Mouse (Mus musculus): ENCODE measurements around the gene Cops7a.

Cops7a gene

DNA sequence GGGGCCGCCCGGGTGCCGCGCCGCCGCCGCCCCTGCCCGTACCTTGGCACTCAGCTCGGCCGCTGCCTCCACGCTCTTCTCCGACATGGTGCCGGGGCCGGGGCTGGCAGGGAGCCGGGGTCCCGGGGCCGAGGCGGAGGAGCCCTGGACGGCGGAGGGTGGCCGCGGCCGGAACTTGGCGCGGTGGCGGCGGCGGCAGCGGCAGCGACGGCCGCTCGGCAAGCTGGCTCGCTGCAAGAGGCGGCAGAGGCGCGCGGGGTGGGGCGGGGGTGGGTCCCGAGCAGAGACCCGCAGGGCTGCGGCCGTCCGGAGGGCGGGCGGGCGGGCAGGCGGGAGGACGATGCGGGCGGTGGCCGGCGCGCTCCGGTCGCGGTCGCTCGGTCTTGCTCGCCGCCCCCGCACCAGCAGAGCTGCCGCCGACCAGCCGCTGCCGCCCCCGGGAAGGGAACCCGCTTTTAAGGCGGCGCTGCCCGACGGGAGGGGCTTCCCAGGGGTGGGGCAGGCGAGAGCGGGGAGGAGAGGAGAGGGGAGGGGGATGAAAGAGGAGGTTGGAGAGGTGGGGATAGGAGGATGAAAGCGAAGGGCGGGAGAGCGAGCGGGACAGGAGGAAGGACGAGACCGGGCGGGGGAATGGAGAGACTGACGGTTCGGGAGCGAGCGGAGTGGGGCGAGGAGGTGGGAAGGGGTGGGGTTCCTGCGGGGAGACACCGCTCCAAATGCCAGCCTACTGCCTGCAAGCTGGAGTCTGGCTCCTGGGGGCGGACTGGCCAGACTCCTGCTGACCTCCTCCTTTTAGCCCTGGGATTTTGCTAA lies 47.6 kb downstream of the Cops7a start:
- peak; percentile 97 for DNase-seq

DNA sequence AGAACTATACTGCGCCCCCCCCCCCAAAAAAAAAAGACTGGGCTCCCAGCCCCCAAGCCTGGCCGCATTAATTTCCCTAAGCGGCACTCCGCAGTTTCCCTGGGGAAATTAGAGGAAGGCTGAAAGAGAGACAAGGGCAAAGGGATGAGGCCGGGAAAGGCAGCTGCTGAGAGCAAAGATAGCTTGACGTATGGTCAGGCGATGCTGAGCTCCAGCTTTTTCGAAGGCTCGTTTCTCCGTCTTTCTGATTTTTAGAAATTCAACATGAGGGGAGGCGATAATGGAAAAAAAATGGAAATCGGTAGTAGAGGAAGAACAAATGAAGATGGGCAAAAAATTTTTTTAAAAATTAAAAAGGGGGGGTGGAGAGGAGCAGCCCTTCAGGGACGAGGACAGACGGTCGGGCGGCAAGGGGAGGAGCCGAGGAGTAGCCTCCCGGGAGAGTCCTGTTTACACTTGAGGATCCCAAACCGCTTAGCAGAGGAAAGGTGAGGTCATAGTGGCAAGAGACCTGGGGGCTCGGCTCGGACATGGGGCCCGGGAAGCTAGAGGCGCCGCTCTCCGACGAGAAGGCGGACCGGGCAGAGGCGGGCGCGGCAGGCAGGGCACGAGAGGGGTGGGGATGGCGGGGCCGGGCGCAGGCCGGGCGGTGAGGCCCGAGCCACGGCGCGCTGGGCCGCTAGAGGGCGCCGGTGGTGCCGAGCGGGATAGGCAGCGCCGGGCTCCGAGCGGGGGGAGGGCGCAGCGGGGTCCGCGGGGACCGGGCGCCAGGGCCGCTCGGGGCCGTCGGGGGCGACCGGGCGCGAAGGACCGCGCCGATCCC lies 48.4 kb downstream of the Cops7a start:
- peak; percentile 89 for DNase-seq

DNA sequence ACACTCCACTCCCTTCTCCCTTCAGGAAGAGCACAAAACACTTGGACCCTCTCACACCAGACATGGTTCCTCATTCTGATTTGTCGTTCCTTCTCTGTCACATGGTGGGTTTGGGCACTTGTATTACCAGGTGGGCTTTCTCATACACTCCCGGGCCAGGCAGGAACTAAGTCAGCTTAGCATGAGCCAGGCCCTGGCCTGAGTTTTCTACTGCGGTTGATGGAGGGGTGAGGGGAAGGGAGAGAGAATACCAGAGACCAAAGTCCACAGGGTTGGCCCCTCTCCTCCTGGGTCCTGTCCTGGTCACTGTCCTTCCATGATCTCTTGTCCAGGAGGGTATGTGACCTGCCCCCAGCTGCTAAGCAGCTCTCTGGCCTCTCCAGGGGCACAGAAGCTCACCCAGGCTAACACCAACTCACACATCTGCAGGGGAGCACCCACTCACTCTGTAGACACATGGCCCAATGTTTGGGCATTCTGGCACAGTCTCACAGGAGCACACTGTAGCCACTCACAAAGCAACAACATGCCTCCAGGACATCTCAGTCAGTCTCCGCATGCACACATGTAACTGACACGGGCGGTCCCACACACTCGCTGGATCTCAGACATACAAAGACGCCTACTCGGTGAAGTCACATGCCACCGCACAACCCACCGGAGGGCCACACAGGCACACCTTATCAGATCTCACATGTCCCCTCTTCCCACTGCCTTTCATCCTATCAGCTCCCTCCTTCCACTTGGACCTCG lies 49.2 kb downstream of the Cops7a start:
- DNase-seq = peak; percentile 54

DNA sequence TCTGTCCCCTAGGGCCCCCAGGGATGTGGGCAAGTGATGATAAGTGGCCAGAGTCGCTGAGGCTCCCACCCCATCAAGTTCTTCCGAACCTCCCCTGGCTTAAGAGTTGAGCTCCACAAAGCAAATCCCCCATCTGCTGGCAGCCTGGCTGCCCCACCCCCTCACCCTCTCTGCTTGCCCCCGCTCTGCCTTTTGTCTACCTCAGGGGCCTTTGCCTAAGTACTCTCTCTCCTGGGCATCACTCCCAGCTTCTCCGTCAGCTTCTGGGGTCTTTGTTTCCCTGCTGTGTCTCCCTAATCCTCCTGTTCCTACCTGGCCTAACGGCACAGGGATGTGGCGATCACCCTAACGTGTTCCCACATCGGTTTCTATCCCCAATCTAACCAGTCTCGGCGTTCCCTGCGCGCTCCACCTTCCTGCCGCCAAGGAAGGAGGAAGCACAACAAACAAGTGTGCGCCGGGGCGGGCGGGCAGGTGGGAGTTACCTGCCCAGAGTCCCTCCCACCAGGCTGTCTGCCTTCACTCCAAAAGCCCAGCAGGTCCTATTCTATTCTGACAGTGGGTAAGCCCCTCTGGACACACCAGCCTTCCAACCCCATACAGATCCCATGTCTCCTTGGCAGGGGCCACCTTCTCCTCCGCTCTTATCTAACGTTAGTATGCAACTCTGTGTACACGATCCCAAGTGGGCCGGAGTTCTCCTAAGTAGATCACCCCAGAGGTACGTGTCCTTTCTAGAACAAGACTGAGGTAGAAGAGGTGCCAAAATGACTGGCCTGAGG lies 50.0 kb downstream of the Cops7a start:
- DNase-seq = peak; percentile 74

DNA sequence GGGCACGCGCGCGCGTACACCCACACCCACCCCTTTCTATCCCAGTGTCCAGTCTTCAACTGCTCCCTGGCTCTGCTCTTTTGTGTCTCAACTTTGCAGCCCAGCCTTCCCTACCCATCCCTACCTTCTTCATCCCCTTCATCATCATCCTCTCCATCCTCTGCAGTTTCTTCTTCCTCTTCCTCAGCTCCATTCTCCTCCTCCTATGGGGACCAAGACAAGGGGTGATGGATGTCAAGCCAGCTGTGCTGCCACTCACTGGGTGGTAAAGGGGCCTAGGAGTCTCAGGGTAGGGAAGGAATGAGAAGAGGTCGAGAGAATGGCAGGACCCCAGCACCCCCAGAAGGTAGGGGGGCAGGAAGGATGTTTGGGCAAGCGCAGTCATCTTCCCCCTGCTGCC lies 50.8 kb downstream of the Cops7a start:
- no peak for DNase-seq

DNA sequence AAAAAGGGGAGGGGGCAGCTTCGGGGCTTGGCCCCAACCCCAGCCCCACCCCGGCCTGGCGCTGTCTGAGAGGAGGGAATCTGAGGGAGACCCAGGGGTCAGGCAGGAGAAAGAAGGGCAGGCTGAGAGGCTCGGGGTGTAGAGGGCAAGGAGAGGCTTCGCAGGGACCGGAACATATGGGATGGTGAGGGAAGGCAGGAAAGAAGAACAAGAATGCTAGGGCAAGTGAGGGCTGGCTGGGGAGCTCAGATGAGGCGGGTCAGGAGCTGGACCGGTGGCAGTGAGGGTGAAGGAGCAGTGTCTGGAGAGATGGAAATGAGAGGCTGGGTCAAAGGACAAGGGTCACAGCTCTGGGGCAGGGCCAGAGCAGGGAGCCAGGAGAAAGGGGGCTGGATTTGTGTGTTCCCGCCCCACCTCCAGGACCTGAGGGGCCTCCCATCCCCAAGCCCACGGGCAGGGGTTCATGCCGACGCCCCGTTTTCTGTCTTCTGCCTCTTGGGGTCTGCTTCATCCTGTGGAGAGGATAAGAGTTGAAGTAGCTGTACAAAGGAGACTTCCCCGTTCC lies 51.5 kb downstream of the Cops7a start:
- DNase-seq = no peak

DNA sequence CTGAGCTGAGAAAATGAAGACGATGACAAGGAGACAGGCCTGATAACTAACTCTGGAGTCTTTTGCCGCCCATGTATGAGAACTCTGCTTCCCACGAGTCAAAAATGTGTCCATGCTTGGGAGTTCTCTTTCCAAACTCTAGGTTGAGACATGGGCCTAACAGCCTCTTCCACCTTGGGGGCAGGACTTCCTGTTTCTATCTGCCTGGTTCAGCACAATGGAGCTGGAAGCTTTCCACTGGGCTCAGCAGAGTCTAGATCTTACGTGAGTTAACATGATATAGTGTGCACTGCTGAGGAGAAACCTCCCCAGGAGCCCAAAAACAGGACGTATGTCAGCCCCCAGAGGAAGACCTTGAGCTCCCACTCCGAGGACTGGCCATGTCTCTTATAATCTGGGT lies 52.1 kb downstream of the Cops7a start:
- DNase-seq = no peak

DNA sequence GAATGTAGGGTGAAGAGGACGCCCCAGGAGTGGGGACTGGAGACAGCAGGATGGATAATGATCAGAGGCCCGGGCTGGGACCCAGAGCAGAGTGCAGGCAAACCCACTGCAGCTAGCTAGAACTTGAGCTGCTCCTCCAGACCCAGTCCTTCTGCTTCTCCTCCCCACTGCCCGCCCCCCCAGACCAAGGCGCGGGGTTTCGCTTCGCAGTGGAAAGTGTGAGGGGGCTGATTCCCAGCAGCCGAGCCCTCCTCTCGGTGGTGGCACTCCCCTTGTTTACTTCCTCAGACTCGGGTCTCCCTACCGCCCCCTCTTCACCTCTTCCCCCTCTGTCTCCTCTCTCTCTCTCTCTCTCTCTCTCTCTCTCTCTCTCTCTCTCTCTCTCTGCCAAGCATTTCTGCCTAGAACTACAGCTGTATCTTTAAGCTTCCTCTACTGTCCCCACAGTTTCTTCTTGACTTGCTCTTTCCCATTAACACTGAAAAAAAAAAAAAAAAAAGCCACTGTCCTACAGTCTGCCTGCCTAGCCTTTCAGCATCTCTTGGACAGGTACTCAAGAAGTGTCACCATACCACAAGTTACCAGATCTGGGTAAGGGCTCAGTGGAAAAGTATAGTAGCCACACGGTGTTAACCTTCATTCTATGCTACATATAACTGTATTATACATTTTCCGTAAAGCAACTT lies 53.7 kb downstream of the Cops7a start, which contains the start of gene Lag3:
Gene Lag3 (minus strand): TSS at position 173 of the 686 bp plus-strand sequence.
- no peak for DNase-seq

DNA sequence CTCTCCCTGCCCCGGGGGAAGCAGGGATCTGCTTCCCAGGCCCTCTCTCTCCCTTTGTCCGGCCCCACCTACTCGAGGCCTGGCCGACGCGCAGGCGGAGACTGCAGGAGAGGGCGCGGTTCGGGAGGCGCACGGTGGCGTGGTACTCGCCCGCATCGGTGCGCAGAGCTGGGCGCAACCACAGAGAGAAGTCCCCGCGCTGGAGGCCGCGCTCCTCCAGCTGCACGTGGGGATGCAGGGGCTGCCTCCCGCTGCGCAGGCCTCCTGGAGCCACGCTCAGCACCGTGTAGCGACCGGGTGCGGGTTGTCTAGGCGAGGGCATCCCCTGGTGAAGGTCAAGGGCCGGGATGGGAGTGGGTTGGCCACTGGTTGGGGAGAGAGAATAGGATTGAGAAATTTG lies 55.3 kb downstream of the Cops7a start:
- DNase-seq = peak; percentile 56

Measured in retina, postnatal 1 day (tissue).